Mouse (Mus musculus): Measurements from ENCODE around the gene Gm2174.

Gm2174 gene

DNA sequence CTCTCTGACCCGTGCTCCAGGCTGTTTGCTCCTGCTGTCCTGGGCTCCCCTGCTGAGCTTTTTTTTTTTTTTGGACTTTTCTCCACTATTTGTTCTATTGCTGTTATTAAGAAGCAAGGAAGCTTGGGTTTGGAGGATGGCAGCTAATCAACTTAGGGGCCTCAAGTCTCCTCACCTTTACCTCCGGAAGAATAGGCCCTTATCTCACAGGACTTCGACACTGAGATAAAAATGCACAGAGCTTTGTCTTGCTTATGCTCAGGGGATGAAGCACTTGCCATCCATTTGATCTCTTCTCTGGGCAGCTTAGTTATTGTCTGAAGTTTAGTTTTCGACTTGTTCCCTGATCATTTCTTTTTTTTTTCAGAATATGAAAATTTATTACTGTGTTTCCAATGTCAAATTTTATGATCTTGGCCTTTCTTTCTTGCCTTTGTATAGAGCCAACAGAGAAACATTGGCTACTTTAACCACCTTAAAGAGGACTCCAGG, at the start of gene Gm2174:
Gm2174 (plus strand) TSS at position 442 of the 492 bp plus-strand sequence.
- in situ Hi-C loops (cut with MboI; ENCODE audit: low sequenced_read_pairs), result no loop called here

DNA sequence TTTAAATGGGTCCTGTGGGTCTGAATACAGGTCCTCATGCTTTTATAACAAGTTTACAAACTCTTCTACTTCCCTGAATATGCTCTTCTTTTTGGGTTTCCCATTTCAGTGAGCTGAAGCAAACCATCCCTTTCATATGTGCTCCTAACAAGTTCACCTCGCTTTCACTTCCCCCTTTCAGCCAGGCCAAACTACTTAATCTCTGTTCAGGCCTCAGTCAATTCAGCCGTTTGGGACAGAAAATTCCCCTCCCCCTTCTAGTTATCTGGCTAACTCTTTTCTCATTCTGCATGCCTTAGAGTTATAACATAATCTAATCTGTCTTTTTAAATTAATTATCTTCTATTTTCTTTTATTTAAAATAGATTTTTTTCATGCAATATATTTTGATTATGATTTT, 43.1 kb upstream of the Gm2174 start:
- in situ Hi-C loops (cut with MboI; ENCODE audit: low sequenced_read_pairs), result no loop called here

DNA sequence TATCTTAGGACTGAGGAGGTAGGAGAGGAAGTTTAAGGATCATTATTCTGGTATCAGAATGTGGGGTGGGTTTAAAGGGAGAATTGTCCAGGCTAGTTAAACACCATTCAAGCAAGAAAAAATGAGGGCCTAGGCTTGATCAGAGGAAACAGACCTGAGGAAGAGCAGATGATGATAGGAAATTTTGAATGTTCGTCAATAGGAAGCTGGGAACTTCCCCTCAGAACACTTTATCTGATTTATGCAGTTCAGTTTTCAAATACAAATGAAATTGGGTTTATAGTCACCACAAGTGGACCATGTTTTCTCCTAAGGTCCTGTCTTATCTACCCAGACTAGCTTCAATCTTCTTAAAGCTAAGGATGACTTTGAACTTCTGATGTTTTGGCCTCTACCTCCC, 42.3 kb upstream of the Gm2174 start:
- in situ Hi-C loops (cut with MboI; ENCODE audit: low sequenced_read_pairs), result no loop called here

DNA sequence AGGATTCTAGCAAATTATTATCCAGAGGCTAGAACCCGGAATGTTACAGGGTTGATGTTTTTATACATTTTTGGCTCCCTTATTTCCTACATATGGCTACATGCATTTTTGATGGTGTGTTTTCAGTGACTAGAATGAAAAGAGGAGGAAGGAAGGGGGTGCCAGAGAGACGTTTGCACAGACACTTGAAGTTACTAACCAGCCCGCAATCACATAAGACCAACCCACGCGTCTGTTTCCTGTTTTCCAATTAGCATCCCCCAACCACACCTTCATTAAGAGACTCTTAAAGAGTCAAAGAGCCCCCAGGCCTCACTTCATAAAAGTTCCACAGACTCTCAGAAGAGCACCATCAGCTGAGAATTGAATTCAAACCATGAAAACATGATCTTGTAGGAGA, 41.6 kb upstream of the Gm2174 start:
- in situ Hi-C loops (cut with MboI; ENCODE audit: low sequenced_read_pairs), result no loop called here

DNA sequence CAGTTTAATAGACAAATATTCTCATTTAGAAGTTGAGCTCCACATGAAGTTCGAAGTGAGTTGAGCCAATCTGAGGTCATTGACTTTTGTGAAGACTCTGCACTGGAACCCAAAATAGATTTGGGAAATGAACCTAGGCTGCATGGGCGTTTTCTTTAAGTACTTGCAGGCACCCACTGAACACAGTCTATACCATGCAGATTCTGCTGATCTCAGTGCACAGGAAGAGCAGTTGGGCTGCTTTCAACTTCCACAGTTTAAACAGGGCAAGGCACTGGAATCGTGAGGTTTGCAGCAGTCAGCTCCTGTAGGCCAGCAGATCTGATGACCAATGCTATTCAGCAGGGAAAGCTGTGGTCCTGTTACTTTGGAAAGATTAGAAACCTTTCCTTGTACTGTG, 31.5 kb upstream of the Gm2174 start:
- in situ Hi-C loops (cut with MboI; ENCODE audit: low sequenced_read_pairs), result no loop called here

DNA sequence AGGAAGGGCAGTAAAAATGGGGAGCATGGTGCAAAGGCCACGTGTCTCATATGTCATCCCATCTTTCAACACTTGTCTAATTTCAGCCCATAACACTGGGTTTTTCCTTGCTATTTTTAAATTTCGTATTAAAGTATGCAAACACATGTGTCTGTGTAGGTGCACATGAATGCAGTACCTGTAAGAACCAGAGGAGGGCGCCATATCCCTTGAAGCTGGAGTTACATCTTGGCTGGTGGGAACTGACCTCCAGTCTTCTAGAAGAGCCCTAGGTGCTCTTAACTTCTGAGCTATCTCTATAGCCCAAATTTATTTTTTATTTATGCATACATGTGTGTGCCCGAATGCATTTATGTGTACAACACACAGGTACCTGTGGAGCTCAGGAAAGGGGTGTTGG, 30.2 kb upstream of the Gm2174 start:
- in situ Hi-C loops (cut with MboI; ENCODE audit: low sequenced_read_pairs), result no loop called here

DNA sequence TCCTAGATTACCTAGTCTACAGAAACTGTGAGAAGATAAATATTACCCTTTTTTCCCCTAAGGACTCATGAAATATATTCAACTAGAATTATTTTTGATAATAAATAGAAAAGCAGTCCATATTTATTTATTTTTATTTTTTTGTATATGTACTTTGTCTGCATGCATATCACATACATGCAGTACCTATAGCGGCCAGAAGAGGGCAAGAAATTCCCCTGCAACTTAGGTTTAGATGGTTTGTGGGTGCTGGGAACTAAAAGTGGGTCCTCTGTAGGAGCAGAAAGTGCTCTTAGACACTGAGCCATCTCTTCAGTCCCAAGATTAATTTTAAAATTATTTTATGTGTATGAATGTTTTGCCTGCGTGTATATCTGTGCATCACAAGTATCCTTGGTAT, 17.2 kb upstream of the Gm2174 start:
- in situ Hi-C loops (cut with MboI; ENCODE audit: low sequenced_read_pairs), result no loop called here

DNA sequence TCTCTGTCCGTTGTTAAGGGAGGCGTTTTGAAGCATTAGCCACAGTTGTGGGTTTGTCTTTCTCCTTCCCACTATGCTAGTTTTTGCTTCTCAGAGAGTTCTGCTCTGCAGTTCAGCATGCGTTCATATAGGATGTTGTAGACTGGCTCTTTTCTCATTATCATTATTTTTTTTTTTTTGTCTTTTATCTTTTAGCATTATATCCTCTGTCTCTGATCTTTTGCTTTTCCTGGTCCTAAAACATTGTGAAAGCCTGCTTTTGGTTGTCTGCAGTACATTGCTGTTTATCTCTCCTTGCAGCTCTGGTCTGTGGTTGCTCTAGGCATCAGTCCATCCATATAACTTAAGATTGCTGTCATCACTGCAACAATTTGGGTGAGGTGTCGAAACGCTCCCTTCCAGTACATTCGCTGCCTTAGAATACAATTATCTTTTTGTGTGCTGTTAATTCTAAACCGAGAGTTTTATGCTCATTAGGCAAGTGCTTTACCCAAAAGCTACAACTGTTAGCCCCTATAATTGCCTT, 11.9 kb upstream of the Gm2174 start:
- in situ Hi-C loops (cut with MboI; ENCODE audit: low sequenced_read_pairs), result no loop called here

DNA sequence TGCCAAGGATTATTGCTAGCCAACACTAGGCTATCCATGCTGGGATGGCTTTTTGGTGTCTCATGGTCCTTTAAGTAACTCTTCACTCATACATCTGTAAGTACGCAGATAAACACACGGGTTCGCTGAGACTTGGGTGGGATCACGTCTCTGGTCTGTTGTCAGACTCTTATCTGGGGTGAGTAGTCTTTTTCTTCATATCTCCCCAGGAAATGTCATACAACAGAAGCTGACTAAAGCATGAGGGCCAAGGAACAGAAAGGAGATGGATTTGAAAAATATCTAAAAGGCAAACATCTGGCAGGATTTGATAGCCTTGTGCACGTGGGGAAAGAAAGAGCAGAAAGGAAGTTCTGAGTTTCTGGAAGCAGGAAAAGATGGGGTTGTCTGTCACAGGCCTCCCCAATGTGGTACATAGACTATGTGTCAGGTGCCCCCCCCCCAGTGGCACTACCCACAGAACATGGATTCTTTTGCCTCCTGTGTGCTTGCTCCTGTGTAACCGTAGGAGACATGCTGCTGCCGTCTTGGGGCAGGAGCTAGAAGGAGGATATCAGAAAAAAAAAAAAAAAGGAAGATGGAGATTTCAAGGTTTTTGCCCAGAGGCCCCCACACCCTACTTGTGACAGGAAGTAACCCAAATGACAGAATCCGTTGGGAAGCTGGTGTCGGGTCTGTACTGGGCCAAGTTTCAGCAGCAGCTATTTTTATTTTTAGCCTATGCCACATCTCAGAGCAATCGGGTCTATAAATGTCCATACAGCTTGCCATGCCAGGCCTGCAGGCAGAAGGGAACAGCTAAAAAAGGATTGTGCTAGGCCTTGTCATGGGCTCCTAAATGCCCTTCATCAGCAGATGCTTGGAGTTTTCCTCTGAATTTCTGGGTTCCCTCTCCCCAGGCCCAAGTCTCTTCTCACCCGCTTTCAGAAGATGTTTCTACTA, 1.0 kb upstream of the Gm2174 start:
- in situ Hi-C loops (cut with MboI; ENCODE audit: low sequenced_read_pairs), result no loop called here

DNA sequence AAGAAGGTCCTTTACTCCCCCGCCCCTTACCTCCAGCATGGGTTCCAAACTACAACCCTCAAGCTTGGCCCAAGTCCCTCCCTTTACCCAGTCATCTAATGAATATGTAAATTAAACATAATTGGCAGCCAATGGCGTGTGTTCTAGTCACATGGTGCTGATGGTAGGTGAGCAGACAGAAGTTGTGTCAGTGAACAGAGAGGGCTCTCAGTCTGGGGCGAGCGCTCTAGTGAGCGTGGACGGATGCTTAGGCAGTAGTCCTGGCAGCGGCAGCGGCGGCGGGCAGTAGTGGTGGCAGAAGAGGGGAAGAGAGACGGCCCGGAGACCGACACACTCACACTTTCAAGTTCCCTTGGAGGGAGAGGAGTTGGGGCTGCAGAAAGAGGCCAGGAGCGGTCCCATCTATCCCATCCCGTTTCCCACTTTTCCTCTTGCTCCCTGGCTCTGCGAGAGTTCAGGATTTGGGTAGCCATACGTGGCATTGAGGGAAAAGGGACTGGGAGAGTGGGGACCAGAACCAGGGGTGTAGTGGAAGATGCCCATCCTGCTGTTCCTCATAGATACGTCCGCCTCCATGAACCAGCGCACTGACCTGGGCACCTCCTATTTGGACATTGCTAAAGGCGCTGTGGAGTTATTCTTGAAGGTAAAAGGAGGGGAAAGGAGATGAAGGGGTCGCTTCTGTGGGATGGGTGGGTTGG, 7.1 kb downstream of the Gm2174 start, which contains the start of gene Ints6l:
Ints6l (plus strand) TSS at position 187 of the 701 bp plus-strand sequence.
- in situ Hi-C loops (cut with MboI; ENCODE audit: low sequenced_read_pairs), result no loop called here

DNA sequence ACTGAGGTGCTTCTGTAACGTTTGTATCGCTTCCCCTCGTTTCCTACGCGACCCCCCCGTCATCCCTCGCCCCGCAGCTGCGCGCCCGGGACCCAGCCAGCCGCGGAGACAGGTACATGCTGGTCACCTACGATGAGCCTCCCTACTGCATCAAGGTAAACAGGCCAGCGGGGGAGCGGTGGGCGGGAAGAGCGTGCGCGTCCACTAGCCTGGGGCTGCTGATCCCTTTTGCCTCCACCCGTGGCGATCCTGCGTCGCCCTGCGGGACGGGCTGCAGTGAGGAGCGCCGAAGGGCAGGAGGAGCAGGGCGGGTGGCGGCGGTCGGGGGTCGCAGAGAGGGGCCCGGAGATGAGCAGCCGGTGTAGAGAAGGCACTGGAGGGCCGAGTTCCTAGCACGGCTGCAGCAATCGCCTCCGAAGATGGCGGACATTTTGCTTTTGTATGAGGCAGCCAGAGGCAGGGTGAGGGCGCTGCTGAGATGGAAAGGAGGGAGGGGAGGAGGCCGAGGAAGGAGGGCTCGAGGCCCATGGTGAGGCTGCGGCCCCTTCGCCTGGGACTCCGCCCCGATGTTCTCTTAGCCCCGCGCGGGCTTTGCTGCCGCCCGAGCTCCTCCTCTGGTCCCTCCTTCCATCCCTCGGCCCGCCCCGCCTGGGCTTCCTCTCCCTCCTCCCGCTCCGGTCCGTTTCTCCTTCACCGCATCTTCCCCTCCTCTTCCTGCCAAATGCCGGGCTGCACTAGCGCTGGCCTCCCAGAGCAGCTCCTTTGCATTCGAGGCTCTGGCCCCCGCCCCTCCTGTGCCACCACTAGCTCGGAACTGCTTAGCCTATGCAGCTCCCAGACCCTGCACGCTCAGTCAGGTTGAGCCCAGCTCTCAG, 7.8 kb downstream of the Gm2174 start:
- in situ Hi-C loops (cut with MboI; ENCODE audit: low sequenced_read_pairs), result no loop called here

DNA sequence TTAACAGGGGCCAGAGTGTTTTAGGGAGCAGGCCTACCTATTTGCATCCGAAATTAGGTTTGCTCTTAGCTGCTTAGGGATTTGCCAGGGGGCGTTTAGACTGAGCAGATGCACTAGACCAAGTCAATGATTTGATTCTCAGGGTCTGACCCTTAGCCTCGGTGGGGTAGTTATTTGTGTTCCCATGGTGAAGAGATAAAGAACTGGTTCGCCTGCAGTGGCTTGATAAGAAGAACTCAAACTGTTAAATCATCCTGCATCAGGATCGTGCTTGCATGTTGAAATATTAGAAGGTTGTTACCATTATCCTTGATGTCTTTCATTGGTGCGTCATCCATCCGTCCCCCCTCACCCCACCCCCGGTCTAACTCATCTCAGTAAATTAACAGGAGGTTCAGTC, 8.6 kb downstream of the Gm2174 start:
- in situ Hi-C loops (cut with MboI; ENCODE audit: low sequenced_read_pairs), result no loop called here

DNA sequence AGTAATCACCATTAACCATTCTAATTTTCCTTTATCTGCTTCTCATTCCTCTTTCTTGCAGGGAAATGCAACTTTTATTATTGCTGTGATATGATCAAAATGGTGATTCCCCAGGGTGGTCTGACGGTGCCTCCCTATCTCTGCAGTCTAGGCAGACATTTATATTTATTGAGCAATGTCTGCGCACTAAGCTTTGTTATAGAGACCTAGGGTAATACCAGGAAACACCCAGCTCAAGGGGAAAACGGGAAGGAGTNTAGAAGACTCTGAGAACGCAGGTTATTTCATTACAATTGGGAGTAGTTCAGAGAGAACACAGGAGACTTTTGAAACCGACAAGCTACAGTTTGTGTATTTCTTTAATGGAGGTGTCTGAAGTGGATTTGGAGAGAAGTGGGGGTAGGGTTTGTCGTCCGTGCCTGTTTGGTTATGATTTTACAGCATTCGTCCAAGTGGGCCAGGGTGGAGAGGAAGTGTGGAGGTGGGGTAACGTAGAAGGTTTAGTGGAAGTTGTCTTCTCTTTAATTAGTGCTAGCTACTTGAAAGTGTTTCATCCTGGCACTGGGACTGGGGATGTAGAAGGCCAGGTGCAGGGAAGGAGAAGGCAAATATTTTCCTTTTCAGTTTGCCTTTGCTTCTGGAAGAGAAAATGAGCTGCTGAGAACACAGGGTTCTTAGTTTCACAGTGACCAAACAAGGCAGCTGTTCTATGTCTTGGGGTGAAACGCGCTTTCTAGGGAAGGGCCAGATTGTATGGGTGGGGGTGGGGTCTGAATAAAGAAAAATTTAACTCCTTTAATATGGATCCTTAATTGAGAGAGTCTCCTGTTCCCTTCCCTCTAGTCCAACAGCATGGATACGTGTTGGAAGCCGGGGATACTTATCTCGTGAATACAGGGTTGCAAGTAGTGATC, 14.5 kb downstream of the Gm2174 start:
- in situ Hi-C loops (cut with MboI; ENCODE audit: low sequenced_read_pairs), result no loop called here

DNA sequence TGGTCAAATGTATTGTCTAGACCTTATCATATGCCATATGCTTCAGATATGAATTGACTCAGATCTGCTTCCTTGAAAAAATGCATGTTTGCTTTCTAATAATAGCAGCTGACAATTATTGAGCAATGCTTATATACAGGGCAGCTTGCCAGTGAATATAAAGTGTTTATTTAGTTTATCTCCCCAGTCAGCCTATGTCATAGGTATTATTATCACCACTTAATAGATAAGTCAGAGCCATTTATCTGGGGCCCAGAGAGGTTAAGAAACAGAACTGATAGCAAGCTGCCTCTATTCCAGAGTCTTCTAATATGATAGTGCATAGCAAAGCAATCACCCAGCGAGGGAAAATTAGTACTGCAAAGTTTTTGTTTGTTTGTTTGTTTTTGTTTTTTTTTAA, 17.1 kb downstream of the Gm2174 start:
- in situ Hi-C loops (cut with MboI; ENCODE audit: low sequenced_read_pairs), result no loop called here

DNA sequence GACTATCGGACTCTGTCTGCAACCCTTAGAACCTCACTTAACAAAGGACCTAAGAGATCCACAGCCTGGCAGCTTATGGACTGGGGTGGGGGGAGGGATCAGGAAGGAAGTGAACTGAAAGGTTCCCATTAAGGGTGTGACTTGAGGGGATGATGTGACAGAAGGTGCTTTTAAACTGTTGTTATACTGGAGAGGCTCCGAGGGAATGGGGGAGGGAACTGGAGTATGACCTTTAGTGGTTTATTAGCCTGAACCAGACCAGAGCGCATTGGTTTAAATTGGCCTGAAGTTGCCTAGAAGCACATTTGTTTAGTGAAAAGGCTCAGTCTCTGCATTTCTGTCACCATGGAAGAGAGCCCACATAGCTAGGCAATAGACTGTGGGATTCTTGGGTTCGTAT, 19.9 kb downstream of the Gm2174 start:
- in situ Hi-C loops (cut with MboI; ENCODE audit: low sequenced_read_pairs), result no loop called here

DNA sequence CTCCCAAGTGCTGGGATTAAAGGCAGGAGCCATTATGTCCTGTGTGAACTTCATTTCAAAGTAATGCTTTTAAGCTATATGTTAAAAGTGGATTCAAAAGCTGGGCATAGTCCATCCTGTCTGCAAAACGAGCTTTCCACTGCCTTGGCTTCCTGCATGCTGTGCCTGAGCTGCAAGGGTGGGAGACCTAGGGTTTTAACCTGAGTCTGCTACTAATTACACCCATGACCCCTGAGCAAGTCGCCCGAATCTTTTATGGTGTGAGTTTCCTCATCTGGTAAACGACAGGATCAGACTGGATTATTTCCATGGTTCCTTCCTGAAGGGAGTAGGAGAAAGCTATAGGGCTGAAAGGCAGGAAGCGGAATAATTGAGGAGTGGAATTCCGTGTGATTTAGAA, 20.7 kb downstream of the Gm2174 start:
- in situ Hi-C loops (cut with MboI; ENCODE audit: low sequenced_read_pairs), result no loop called here

DNA sequence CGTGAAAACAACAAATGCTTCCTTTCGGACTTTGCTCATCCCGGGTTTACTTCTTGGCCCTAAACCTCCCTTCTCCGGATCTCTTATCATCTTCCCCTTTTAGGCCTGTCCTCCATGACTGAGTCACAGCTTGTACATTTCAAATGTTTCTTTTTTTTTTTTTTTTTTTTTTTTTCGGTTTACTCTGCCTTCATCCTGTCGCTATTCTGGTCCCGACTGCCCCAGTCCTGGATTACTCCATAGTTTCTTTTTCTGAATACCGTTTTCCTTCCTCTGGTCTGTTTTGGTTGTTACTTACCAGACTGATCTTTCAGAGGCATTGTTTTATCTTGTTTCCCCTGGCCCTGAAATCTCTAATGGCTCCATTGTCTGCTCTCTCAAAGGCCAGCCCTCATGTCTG, 26.3 kb downstream of the Gm2174 start:
- in situ Hi-C loops (cut with MboI; ENCODE audit: low sequenced_read_pairs), result no loop called here

DNA sequence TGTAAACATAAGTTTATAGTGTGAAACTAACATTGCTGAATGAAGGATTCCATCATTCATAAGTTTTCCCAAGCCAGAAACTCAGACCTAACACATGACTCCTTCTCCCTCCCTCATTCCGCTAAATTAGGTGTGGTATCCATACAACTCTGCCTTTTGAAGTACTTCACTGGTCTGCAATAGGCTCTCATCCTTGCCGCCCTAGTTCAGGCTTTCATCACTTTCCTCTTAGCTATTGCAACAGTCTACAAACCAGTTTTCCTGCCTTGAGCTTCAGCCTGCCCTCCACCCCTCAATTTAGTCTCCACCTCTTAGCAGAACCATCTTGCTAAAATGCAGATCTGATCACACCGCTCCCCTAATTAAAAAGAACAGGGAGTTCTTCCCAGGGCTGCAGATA, 29.8 kb downstream of the Gm2174 start:
- in situ Hi-C loops (cut with MboI; ENCODE audit: low sequenced_read_pairs), result no loop called here

DNA sequence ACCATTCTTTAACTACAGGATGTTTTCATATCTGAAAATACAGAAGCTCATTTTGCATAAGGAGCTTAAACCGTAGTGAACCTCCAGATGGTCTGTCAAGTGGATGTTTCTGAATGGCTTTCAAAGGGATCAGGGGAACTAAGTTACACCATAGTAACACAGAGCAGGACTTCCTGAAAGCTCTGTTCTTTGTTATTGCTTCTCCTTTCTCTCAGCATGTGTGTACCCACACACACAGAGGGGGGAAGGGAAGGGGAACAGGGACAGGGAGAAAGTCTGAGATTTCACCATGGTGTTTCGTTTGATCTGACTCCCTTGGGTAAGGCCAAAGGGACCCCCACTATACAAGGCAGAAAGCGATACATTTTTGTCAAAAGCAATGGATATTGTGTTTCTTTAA, 34.1 kb downstream of the Gm2174 start:
- in situ Hi-C loops (cut with MboI; ENCODE audit: low sequenced_read_pairs), result no loop called here

DNA sequence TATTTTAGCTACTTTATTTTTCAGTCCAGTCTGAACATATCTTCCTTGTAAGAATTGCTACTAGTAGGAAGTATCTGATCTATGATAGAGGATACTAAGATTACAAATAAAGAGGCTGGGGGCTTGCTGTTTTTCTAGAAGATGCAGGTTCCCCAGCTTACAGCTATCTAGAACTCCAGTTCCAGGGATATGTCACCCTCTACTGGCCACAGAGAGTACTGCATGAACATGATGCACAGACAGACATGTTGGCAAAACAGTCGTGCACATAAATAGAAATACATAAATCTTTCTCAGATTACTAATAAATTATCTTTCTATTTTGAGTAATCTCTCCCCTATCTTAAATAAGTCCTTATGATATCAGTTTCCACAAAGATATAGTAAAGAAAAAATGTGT, 42.0 kb downstream of the Gm2174 start:
- in situ Hi-C loops (cut with MboI; ENCODE audit: low sequenced_read_pairs), result no loop called here

All from CH12F3 (cell line).